ENCODE assay signal across 9 mouse cellular contexts in genomic region chr11:106418622-106419196, GRCm38 (mm10). TPM values are rescaled to one million over a fixed set of nuclear protein-coding genes. Genes with fewer than 3 reads are reported as not detected.
DNase-seq lines count a peak whose midpoint lies in the region; ATAC-seq and TF ChIP-seq lines count a peak whose summit lies in the region.
"Had no signal": no experiment of that assay in that cellular context is flagged by ENCODE, and none has a peak within 500 bp of the region (broad histone marks: within the 10 kb centered on the region; RNA-seq: fewer than 3 reads in every experiment).

No protein-coding gene starts in this region.

- peak overlapping the region; percentile 98 for H3K27ac ChIP-seq in bone marrow macrophage, adult 2 months (ENCODE audit: insufficient read depth, low read depth, low read length)
- H3K27ac ChIP-seq in heart, embryonic 12.5 days (ENCODE audit: poor library complexity, severe bottlenecking) = no peak overlapping the region
- no peak overlapping the region for H3K27ac ChIP-seq in liver, embryonic 13.5 days
- no peak overlapping the region for H3K27ac ChIP-seq in neural tube, embryonic 12.5 days
- H3K27ac ChIP-seq: embryonic facial prominence, embryonic 15.5 days had no signal

- H3K36me3 ChIP-seq in heart, embryonic 12.5 days = peaks cover 16% of the 10 kb centered on the region
- peaks cover 57% of the 10 kb centered on the region for H3K36me3 ChIP-seq in liver, embryonic 13.5 days
- H3K36me3 ChIP-seq in neural tube, embryonic 12.5 days = peaks cover 15% of the 10 kb centered on the region; the same call in 1 of the 2 replicates

- H3K27me3 ChIP-seq in heart, embryonic 12.5 days (replicated peaks) = no peaks in the 10 kb centered on the region
- H3K27me3 ChIP-seq in liver, embryonic 13.5 days = no peaks in the 10 kb centered on the region
- H3K27me3 ChIP-seq in neural tube, embryonic 12.5 days (replicated peaks) = no peaks in the 10 kb centered on the region
- H3K27me3 ChIP-seq: embryonic facial prominence, embryonic 15.5 days had no signal

- H3K9ac ChIP-seq in heart, embryonic 12.5 days = no peak overlapping the region
- H3K9ac ChIP-seq in liver, embryonic 13.5 days = no peak overlapping the region
- no peak overlapping the region for H3K9ac ChIP-seq in neural tube, embryonic 12.5 days
- H3K9ac ChIP-seq: embryonic facial prominence, embryonic 15.5 days had no signal

- peak; percentile 63 for TF ChIP-seq CTCF in bone marrow macrophage, adult 2 months (IDR thresholded peaks at IDR 0.05; ENCODE audit: low read depth, low read length)

- peak; percentile 87 for DNase-seq in CD4-positive helper T cell, adult 2 months (ENCODE audit: low read depth, low spot score)
- DNase-seq in kidney, postnatal 25 days = peak; percentile 86 to 90
- DNase-seq in liver, embryonic 13.5 days = peak; percentile 72
- peak; percentile 83 for DNase-seq in telencephalon, adult 2 months (ENCODE audit: low read depth, low spot score)

- WGBS in heart, embryonic 12.5 days = 43% methylated on average over 4 of the region's 4 CpGs
- 49% methylated on average over 4 of the region's 4 CpGs for WGBS in liver, embryonic 13.5 days (ENCODE audit: insufficient replicate concordance)
- WGBS in neural tube, embryonic 12.5 days = 41% methylated on average over 4 of the region's 4 CpGs

- H3K4me2 ChIP-seq in heart, embryonic 12.5 days = no peak overlapping the region
- H3K4me2 ChIP-seq in liver, embryonic 13.5 days = no peak overlapping the region
- H3K4me2 ChIP-seq in neural tube, embryonic 12.5 days (replicated peaks) = no peak overlapping the region
- H3K4me2 ChIP-seq: embryonic facial prominence, embryonic 15.5 days had no signal

- H3K4me3 ChIP-seq in bone marrow macrophage, adult 2 months (ENCODE audit: insufficient read depth, low read length) = no peak overlapping the region
- H3K4me3 ChIP-seq in heart, embryonic 12.5 days = no peak overlapping the region
- no peak overlapping the region for H3K4me3 ChIP-seq in liver, embryonic 13.5 days (replicated peaks)
- H3K4me3 ChIP-seq in neural tube, embryonic 12.5 days = no peak overlapping the region
- H3K4me3 ChIP-seq: embryonic facial prominence, embryonic 15.5 days had no signal

- peaks cover 42% of the 10 kb centered on the region for H3K4me1 ChIP-seq in bone marrow macrophage, adult 2 months (ENCODE audit: control insufficient read depth, insufficient read depth, low read length)
- H3K4me1 ChIP-seq in heart, embryonic 12.5 days (replicated peaks) = peaks cover 12% of the 10 kb centered on the region
- peaks cover 20% of the 10 kb centered on the region for H3K4me1 ChIP-seq in liver, embryonic 13.5 days (replicated peaks)
- no peaks in the 10 kb centered on the region for H3K4me1 ChIP-seq in neural tube, embryonic 12.5 days
- H3K4me1 ChIP-seq: embryonic facial prominence, embryonic 15.5 days had no signal

- no peaks in the 10 kb centered on the region for H3K9me3 ChIP-seq in heart, embryonic 12.5 days (replicated peaks)
- no peaks in the 10 kb centered on the region for H3K9me3 ChIP-seq in liver, embryonic 13.5 days (replicated peaks)
- no peaks in the 10 kb centered on the region for H3K9me3 ChIP-seq in neural tube, embryonic 12.5 days
- H3K9me3 ChIP-seq: embryonic facial prominence, embryonic 15.5 days had no signal

- TF ChIP-seq POLR2A in bone marrow macrophage, adult 2 months (IDR thresholded peaks at IDR 0.05; ENCODE audit: borderline replicate concordance, low read depth, low read length) = no peak

- ATAC-seq in erythroid progenitor cell, adult 5-6 weeks (replicated peaks; ENCODE audit: low FRiP score, poor library complexity, severe bottlenecking) = peak; percentile 79
- peak; percentile 57 for ATAC-seq in heart, embryonic 12.5 days (ENCODE audit: insufficient number of reproducible peaks, low FRiP score)
- peak; percentile 56 for ATAC-seq in liver, embryonic 13.5 days (ENCODE audit: low read depth)
- ATAC-seq in neural tube, embryonic 12.5 days (ENCODE audit: low FRiP score, low read depth) = 0 out of 2 replicates have a peak, but pooled peaks have one; percentile 17

RNA-seq across cellular contexts. Expression of gene Icam2, which starts 30.8 kb away (rescaled TPM):
- polyA plus RNA-seq in bone marrow macrophage, adult 2 months (2012; ENCODE audit: insufficient read depth, insufficient read length, missing spikeins) = 7.4 and 9.4 TPM in 2 replicates
- 23.9 TPM in 1 of 2 replicates, not detected in the other for total RNA-seq in erythroid progenitor cell, adult 5-6 weeks (2015; ENCODE audit: low replicate concordance)
- total RNA-seq in erythroid progenitor cell, adult 5-6 weeks (2017; ENCODE audit: low replicate concordance) = 9.5 and 15.1 TPM in 2 replicates
- 59.7 and 68.4 TPM in 2 replicates for polyA plus RNA-seq in heart, embryonic 12.5 days (2016; fragmentation: Nextera tagmentation; extraction: Ambion mirVana)
- polyA plus RNA-seq in liver, embryonic 13.5 days (2015; fragmentation: Nextera tagmentation; extraction: Ambion mirVana) = 18.6 and 19.5 TPM in 2 replicates
- 15.6 and 16.6 TPM in 2 replicates for polyA plus RNA-seq in neural tube, embryonic 12.5 days (2016; fragmentation: Nextera tagmentation; extraction: Ambion mirVana)

RNA-seq across cellular contexts. Expression of gene Prr29, which starts 53.4 kb away (rescaled TPM):
- polyA plus RNA-seq in bone marrow macrophage, adult 2 months (2012; ENCODE audit: insufficient read depth, insufficient read length, missing spikeins) = not detected in 2 replicates
- total RNA-seq in erythroid progenitor cell, adult 5-6 weeks (2015; ENCODE audit: low replicate concordance) = not detected in 2 replicates
- total RNA-seq in erythroid progenitor cell, adult 5-6 weeks (2017; ENCODE audit: low replicate concordance) = not detected in 2 replicates
- polyA plus RNA-seq in heart, embryonic 12.5 days (2016; fragmentation: Nextera tagmentation; extraction: Ambion mirVana) = 0.28 TPM in 1 of 2 replicates, not detected in the other
- polyA plus RNA-seq in liver, embryonic 13.5 days (2015; fragmentation: Nextera tagmentation; extraction: Ambion mirVana) = not detected in 2 replicates
- polyA plus RNA-seq in neural tube, embryonic 12.5 days (2016; fragmentation: Nextera tagmentation; extraction: Ambion mirVana) = not detected in 2 replicates

Comparison
In these comparisons a context has a peak if more than half of its experiments do, and no peak if none do; other contexts are left out.
1. ATAC-seq: peak in every context shown above with its lines; median percentile 79 in erythroid progenitor cell, adult 5-6 weeks; 57 in heart, embryonic 12.5 days; 56 in liver, embryonic 13.5 days; 17 in neural tube, embryonic 12.5 days.